Mouse (Mus musculus): Measurements from ENCODE around the gene Mutyh.

- TF ChIP-seq CTCF (IDR thresholded peaks at IDR 0.05; ENCODE audit: low read depth) (no peak), EP300 (IDR thresholded peaks at IDR 0.05; ENCODE audit: low read depth) (no peak)
These were observed 27.0 kb upstream of the Mutyh start for GRCm38 (mm10) chr4:116780541-116780940.
